8 mouse cellular contexts compared by ENCODE assay signal in genomic region chr19:44295741-44296140, GRCm38 (mm10). TPM values are rescaled to one million over a fixed set of nuclear protein-coding genes. Genes with fewer than 3 reads are reported as not detected.
DNase-seq lines count a peak whose midpoint lies in the region; ATAC-seq lines count a peak whose summit lies in the region.

No protein-coding gene starts in this region.

- no peaks in the 10 kb centered on the region for H3K27me3 ChIP-seq in hindbrain, embryonic 13.5 days

- peak; percentile 87 for DNase-seq in MN1 (ENCODE audit: low spot score)
- DNase-seq in cerebellum, postnatal 10 days: peak; percentile 93 to 94
- DNase-seq in frontal cortex, postnatal 14 days (ENCODE audit: low spot score in 2 of 2): peak; percentile 76 to 84
- peak; percentile 76 to 92 for DNase-seq in layer of hippocampus, postnatal 25 days (ENCODE audit: extremely low spot score in 1 of 2, low spot score in 1 of 2)
- DNase-seq in lung, postnatal 25 days (ENCODE audit: low spot score): peak; percentile 92
- DNase-seq in retina, adult 2 months (ENCODE audit: low read depth, low spot score): peak; percentile 72
- peak; percentile 91 to 92 for DNase-seq in thymus, postnatal 36 days

- H3K4me2 ChIP-seq in hindbrain, embryonic 13.5 days: peak overlapping the region; percentile 96

- peak overlapping the region; percentile 56; the same call in 1 of the 2 replicates for H3K27ac ChIP-seq in hindbrain, embryonic 13.5 days

- peak overlapping the region; percentile 90 for H3K4me3 ChIP-seq in hindbrain, embryonic 13.5 days

- no peak for ATAC-seq in hindbrain, embryonic 13.5 days (ENCODE audit: low FRiP score)

- H3K9ac ChIP-seq in hindbrain, embryonic 13.5 days: peak overlapping the region; percentile 98

- whole genome bisulfite sequencing in hindbrain, embryonic 13.5 days: 3% methylated on average over 4 of the region's 4 CpGs

- H3K9me3 ChIP-seq in hindbrain, embryonic 13.5 days: no peaks in the 10 kb centered on the region

- H3K4me1 ChIP-seq in hindbrain, embryonic 13.5 days (replicated peaks): peaks cover 79% of the 10 kb centered on the region

- H3K36me3 ChIP-seq in hindbrain, embryonic 13.5 days: peaks cover 50% of the 10 kb centered on the region

RNA-seq across cellular contexts. Expression of gene Scd2, which starts 2.3 kb away (rescaled TPM):
- 246 and 249 TPM in 2 replicates for polyA plus RNA-seq in hindbrain, embryonic 13.5 days (2015; fragmentation: Nextera tagmentation; extraction: Ambion mirVana)
- total RNA-seq in layer of hippocampus, postnatal 25 days (2021): 100 to 1,000 TPM; 642 to 712 TPM

RNA-seq across cellular contexts. Expression of gene Scd4, which starts 37.2 kb away (rescaled TPM):
- 0.09 and 0.19 TPM in 2 replicates for polyA plus RNA-seq in hindbrain, embryonic 13.5 days (2015; fragmentation: Nextera tagmentation; extraction: Ambion mirVana)
- total RNA-seq in layer of hippocampus, postnatal 25 days (2021): 1 to 10 TPM; 2.8 to 2.9 TPM
